Mouse (Mus musculus) olfactory bulb, adult 2 months (tissue): Measurements from ENCODE around the gene Olfr322. TPM values are rescaled to one million over a fixed set of nuclear protein-coding genes. Genes with fewer than 3 reads are reported as not detected.

Experiments
- H3K27ac ChIP-seq: fragments of 200-500 bp; 2 replicates; pipeline ENCODE4 v1.5.1; 2012; ENCODE audit warnings: low read depth, low read length; ENCODE audit not compliant: insufficient read depth
- H3K4me1 ChIP-seq: fragments of 200-500 bp; 2 replicates; pipeline ENCODE4 v1.6.1; 2012; ENCODE audit warnings: low read length; ENCODE audit not compliant: control insufficient read depth, insufficient read depth
- H3K4me3 ChIP-seq: fragments of 200-500 bp; 2 replicates; pipeline ENCODE4 v1.5.1; 2012; ENCODE audit warnings: mild to moderate bottlenecking, low read depth, low read length, moderate library complexity; ENCODE audit not compliant: insufficient read depth
- CTCF ChIP-seq: fragments of 200-500 bp; IDR thresholded peaks from 2 replicates; pipeline ENCODE4 v1.5.1; 2012; ENCODE audit warnings: low read depth, mild to moderate bottlenecking, low read length, moderate library complexity; ENCODE audit not compliant: insufficient read depth
- POLR2A ChIP-seq: fragments of 200-500 bp; IDR thresholded peaks from 2 replicates; pipeline ENCODE4 v1.6.1; 2012; ENCODE audit warnings: mild to moderate bottlenecking, low read depth, low read length, moderate library complexity; ENCODE audit not compliant: insufficient read depth
- WGBS: fragments of 180-500 bp; shearing (Covaris S2); methylation state at CpG from one replicate; pipeline ENCODE4 v1.1.7; 2018; 5-methylcytosine and 5-hydroxymethylcytosine counted together
- polyA plus RNA-seq: library from polyadenylated mRNA; stranded (reverse); fragments of >200 nt; gene quantifications from 2 replicates; pipeline ENCODE4 v1.2.4, GENCODE M21; 2012; ENCODE audit warnings: low replicate concordance; ENCODE audit not compliant: missing spikeins, insufficient read depth, insufficient read length

Gene Olfr322
- not detected in 2 replicates for polyA plus RNA-seq

DNA sequence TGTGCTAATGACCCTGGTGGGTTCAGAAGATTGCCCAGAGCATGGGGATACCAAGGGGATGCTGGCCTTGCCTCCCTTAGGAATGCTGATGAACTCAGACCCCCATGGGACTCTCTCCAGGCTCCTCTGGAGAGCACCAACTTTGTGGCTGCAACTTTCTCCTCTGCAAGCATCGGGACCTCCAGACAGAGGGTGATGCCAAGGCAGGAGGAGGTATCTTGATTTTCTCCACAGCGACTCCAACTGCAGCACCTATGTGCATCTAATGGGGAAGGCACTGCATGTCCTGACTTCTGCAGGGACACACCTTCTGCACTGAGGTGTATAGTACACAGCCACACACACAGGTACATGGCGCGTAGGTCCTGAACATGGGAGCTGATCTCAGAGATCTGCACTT is at the start of gene Olfr322:
TSS of gene Olfr322 (plus strand) at position 187 of the 400 bp plus-strand sequence.
- TF ChIP-seq CTCF (no peak), POLR2A (no peak)
- no peak within 1 kb of the TSS for H3K27ac ChIP-seq
- no peak within 1 kb of the TSS for H3K4me3 ChIP-seq
- WGBS: 88% methylated on average over 4 of the region's 4 CpGs
- no peaks in the 10 kb centered on the region for H3K4me1 ChIP-seq

DNA sequence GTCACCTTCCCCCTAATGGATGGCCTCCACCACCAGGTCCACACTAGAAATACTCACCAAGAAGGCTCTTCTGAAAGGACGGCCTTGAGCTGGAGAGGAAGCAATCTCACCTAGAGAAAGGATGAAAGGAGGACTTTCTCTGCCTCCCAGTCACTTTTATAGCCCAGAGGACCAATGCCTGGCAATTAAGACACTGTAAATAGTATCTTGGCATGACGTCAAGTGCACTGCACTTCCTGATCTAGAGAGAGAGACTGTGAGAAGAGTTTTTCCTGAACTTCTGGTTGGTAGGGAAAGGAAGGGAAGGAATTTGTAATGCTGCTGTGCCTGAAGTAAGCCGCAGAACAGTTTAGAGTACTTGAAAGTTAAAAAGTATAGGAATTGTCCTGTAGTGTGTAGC is 45.2 kb upstream of the Olfr322 start:
- TF ChIP-seq CTCF (no peak), POLR2A (no peak)

DNA sequence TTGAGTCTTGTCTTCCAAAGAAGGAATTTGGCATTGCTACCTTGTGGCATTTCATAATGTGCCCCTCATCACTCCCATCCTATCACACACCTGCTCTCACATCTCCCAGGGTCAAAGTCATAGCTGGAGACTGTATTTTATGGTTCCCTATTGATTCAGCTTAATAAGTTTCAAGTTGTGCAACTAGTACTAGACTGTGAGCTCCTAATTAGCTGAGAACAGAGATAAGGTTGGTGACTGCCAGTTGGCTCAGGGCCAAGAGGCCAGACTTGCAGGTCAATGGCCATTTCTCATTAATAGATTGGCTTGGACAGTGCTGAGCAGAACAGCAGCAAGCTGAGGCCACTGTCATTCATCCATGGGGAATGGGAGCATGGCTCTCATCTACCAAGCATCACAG is 44.1 kb upstream of the Olfr322 start:
- TF ChIP-seq CTCF (no peak), POLR2A (no peak)
- Histone ChIP-seq H3K4me3 (no peak overlapping the region), H3K4me1 (no peaks in the 10 kb centered on the region), H3K27ac (no peak overlapping the region)

More for the DNA sequence above, 45.2 kb upstream of the Olfr322 start:
- Histone ChIP-seq H3K4me1 (no peaks in the 10 kb centered on the region), H3K27ac (no peak overlapping the region), H3K4me3 (no peak overlapping the region)
- 63% methylated on average over 3 of the region's 3 CpGs for WGBS

DNA sequence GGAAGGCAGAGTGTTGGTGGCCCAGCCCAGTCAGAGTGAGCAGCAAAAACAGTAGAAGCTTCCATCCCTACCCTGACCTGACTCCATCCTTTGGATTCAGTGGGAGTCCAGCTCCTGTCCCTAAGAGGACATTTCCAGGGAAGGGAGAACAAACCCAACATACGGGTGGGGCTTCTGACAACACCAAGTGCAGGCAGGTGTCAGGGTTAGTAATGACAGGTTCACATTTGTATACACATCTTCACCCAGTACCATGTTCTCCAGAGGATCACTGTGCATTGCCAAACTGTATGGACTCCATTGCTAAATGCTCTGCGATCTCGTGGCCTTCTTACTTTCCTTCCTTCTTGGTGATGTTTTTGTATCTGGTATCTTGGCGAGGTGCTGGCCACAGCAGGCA is 42.6 kb upstream of the Olfr322 start, which contains the start of gene 2210407C18Rik:
TSS of gene 2210407C18Rik (minus strand) at position 101 of the 400 bp plus-strand sequence.
- Histone ChIP-seq H3K27ac (no peak within 1 kb of the TSS), H3K4me3 (no peak within 1 kb of the TSS), H3K4me1 (no peaks in the 10 kb centered on the region)
- WGBS: 92% methylated on average over 4 of the region's 4 CpGs
- TF ChIP-seq POLR2A: no peak
- TF ChIP-seq CTCF: no peak

- no peak for TF ChIP-seq POLR2A
- no peak for TF ChIP-seq CTCF
- no peaks in the 10 kb centered on the region for H3K4me1 ChIP-seq
- 70% methylated on average over 3 of the region's 3 CpGs for WGBS
- no peak overlapping the region for H3K27ac ChIP-seq
- H3K4me3 ChIP-seq: no peak overlapping the region
Measured at GRCm38 (mm10) chr11:58618369-58618768, 40.2 kb upstream of the Olfr322 start.

DNA sequence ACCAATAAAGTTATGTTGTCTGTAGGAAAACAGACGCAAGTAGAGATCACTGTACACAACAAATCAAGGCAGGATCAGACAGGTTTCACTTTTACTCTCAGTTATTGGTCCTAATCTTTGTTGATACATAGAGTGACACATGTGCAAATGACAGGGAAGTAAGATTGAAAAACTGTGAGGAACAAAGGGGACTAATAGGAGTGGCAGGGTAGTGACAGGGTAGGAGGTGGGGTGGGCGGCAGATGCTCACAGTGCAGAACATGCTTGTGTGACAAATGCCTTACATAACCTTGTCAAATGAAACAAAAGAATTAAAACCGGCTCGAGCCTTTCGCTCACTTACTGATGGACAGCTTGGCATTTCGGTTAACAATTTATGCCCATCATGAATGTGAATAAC is 39.8 kb upstream of the Olfr322 start:
- no peaks in the 10 kb centered on the region for H3K4me1 ChIP-seq
- WGBS: 69% methylated on average over 6 of the region's 6 CpGs

DNA sequence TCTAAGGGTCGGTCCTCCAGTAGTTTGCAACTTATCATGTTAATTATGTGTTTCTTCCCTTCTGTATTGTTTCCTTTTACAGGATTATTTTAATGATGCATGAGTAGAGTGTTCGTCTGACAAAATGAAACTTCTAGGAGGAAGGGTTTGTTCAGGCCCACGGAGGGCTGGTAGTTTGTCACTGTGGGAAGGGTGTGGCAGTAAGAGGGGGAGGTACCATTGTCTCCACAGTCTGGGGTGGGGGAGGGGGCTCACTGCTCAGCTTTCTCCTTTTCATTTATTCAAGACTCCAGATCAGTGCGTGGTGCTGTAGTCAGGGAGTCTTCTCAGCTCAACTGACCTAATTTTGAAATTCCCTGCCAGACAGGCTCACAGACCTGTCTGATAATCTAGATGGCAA is 32.4 kb upstream of the Olfr322 start:
- Histone ChIP-seq H3K27ac (no peak overlapping the region), H3K4me3 (no peak overlapping the region), H3K4me1 (no peaks in the 10 kb centered on the region)
- TF ChIP-seq CTCF (no peak), POLR2A (no peak)
- WGBS: 37% methylated on average over 4 of the region's 4 CpGs

More for the DNA sequence above, 39.8 kb upstream of the Olfr322 start:
- no peak for TF ChIP-seq CTCF
- TF ChIP-seq POLR2A: no peak
- no peak overlapping the region for H3K4me3 ChIP-seq
- H3K27ac ChIP-seq: no peak overlapping the region

GRCm38 (mm10) chr11:58630401-58630800 is 28.2 kb upstream of the Olfr322 start, which contains the start of gene Olfr323:
Gene Olfr323, minus strand, starts transcription at chr11:58630501.
- Histone ChIP-seq H3K27ac (no peak within 1 kb of the TSS), H3K4me1 (no peaks in the 10 kb centered on the region), H3K4me3 (no peak within 1 kb of the TSS)
- 83% methylated on average over 5 of the region's 5 CpGs for WGBS
- no peak for TF ChIP-seq CTCF
- TF ChIP-seq POLR2A: no peak

DNA sequence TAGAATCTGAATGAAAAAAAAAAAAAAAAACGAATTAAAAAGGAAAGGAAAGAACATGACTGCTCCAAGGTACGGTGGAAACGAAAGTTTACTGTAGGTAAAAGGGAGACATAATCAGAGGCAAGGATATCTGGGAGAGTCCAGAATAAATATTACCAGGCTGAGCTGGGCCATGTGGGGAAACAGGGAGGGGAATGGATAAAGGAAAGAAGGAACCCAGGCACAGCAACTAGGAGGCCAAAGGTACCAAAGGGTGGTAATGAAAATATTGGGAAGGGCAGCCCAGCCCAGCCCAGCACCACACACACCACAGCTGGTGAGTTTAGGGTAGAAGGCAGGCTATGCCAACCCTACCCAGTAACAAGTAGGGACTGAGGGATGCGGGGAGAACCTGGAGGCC is 23.7 kb upstream of the Olfr322 start:
- H3K27ac ChIP-seq: no peak overlapping the region
- no peak overlapping the region for H3K4me3 ChIP-seq
- 62% methylated on average over 4 of the region's 4 CpGs for WGBS
- no peaks in the 10 kb centered on the region for H3K4me1 ChIP-seq
- TF ChIP-seq CTCF: no peak
- TF ChIP-seq POLR2A: no peak
